Mouse (Mus musculus): Measurements from ENCODE around the gene Baz2b. TPM values are rescaled to one million over a fixed set of nuclear protein-coding genes. Genes with fewer than 3 reads are reported as not detected.

Baz2b gene
- total RNA-seq, 2 experiments from 2014 or later: 23.4 to 27.8 TPM

DNA sequence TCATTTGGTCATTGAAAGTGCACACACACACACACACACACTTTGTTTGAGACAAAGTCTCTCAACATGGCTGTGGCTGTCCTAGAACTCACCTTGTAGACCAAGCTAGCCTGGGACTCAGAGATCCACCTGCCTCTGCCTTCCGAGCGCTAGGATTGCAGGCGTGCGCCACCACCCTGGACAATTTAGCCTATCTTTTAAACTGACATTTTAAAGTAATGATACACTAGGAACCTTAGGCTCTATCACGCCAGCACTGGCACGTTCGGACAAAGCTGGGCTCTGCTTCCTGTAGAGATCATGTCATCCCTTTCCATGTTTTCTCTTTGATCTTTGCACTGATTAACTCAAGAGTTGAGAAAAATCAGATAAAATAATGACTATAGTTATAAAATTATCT, 81.0 kb downstream of the Baz2b start:
- DNase-seq: no peak

DNA sequence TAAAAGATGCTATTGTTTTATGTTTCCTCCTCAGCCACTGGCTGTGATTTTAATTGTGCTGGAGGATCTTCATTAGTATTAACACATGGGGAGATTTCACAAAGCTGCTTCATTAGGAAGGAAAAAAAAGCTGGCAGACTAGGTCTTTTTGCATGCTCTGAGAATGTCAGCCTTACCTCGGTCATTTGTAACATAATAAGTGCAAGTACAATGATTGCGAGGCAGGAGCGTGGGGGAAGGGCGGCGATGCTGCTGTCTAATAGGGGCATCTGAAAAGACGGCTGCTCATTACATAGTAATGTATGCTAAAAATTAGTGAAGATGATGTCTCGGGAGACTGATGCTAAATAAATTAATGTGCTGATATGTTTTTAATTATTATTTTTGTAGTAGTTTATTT, 82.8 kb downstream of the Baz2b start:
- DNase-seq: no peak

DNA sequence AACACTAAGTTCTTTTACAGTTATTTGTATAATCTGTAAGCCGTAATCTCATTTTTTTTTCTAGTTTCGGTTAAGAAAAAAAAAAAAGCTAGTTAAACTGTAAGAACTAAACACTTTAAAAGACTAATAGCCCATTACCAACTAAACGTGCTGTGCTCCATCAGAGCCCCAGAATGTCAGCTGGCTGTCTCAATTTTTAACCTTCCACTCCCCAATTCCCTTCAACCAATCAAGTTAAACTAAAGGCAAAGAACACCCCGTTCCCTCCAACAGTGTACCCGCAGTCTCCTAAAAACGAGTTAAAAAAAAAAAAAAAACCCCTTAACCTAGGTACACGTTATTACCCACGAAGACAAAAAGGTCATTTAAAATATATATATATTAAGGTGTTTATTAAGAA, 83.3 kb downstream of the Baz2b start:
- no peak for DNase-seq

DNA sequence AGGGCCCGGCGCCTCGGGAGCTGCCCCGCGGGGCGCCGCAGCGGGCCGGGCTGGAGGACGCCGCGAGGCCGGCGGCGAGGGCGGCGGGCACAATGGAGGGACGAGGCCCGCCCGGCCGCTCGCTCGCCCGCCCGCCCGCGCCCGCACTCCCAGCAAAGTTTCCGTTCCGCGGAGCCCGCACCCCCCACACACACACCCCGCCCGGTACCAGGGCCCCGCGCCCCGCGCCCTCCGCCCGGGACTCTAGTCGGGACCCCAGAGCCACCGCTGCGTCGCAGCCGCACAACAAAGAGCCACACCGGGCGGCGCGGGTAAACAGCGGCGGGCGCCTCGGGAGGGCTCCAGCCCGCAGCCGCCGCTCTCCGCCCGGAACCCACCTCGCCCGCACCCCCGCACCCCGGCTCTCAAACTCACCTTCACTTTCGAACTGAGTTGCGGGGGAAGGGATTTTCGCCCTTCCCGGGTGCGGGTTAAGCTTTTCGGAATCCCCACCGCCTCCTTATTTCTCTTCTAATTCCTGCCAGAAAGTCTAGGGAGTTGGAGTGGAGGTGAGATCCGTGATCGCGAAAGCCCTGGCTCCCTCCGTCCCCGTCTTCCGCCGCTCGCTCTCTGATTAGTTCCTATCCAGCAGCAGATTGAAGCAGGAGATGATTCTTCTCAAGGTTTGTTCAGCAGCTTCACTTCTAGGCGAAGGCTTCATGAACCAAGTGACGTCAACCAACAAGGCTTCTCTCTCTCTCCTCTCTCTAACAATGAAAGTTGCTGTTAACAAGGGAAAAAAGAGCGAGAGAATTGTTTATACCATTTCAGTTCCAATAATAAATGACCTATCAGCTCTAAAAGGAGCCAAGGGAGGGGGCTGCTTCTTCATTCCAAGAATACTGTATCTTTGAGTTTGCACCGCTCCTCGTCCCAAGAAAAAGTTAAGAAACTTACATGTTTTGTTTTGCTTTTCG, 84.3 kb downstream of the Baz2b start:
- peak; percentile 57 for DNase-seq

DNA sequence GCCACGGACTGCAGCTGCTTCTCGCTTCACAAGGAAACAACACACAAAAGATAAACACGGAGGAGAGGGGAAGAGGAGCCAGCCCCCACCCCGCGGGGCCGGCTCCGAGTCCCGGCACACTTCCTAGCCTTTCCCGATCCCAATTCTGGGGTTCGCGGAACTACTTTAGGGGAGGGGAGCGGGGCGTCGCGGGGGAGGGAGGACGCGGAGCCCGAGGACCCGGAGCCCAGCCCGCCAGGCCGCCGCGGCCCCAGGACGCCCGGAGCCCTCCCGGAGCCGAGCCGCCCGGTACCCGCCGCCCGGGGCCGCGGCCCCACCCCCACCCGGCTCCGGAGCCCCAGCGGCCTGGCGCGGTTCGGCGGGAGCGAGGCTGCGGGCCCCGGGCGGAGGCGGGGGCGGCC, 85.0 kb downstream of the Baz2b start:
- peak; percentile 70 for DNase-seq

DNA sequence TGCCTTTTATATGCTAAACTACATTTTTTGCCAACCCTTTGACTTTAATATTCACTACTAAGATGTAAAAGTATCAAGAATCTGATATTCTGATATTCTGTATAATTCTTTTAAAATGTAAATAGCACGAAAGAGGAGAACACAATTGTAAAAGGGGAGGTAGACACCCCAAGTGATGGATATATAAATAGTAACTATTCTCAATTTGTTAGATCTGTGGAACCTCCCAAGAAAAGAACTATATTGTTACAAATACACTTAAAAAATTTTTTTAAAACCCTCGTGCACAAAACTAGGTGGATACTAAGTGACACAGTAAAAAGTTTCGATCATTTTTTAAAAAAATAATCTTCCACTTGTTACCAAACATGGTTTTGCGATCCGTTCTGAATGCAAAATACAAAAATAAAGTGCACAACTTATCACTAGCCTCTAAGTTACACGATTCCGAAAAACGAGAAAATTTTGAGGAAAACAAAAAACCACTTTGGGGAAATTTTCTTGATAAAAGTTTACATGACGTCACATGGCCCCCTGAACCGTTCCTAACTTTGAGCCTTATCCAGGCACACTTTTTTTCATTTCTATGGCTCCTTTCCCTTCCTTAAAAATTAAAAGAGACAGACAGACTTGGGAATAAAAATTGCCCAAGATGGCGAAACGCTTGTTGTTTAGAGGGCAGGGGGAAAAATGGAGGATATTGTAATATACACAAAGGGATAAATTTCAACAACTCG, 85.6 kb downstream of the Baz2b start:
- no peak for DNase-seq

DNA sequence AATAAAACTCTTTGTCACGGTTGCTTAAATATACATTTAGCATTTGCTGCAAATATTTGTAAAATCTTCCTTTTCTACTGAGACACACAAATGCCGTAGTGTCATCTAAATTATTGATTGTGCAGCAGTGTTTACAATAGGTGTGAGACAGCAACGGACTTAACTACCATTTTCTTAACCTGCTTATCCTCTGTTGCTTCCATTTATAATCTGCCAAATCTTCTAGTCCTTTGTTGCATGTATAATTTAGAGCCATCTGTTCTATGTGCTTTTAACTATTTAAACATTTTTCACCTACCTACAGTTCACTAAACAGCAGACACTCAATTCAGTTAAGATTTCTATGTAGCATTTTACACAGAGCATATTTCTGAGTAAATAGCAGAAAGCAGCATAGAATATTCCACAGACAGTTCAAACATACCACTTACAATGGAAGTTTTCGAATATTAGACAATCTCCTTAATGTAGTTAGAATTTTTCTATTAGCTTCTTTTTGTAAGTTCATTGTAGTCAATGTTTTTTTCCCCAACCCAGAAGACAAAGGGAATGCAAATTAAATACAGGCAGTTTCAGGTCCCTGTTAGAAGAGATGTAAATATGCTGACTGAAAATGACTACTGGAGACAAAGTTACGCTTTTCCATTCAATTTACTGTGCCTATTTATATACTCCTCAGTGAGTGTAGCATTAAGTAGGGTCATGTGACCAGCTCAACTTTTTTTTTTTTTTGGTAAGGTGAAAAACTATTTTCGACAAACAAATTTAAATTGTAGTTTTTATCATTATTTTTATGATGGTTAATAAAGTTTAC, 86.4 kb downstream of the Baz2b start:
- no peak for DNase-seq

DNA sequence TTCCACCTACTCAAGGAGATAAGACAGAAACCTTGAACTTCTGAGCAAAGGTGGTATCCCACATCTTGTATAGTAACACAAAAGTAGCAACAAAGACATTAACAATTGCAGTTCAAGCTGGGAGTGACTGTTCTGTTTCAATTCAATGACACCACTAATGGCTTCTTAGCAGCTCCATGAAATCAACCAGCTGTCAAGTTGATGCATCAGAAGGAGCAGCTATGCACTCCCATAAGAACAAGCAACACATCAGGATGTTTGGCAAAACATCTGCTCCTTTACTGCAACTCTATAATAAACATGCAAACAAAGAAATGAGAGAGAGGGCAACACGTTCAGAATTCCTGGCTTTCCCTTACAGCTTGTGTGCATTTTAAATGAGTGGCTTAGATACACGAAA, 87.5 kb downstream of the Baz2b start:
- no peak for DNase-seq

DNA sequence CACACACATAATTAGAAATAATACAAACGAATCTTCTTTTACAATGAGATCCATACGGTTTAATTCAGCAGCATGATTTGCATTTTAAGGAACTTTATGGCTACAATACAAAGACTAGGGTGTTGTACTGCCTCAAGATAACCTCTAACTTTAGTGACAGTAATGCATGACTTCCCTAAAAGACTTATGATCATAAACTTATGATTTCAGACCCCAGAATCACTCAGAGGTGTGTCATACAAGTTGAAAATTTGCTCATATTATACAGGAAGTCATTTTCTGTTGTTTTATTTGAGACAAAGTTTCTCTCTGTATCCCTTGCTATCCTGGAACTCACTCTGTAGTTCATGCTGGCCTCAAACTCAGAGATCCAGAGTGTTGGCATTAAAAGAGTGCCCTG, 89.0 kb downstream of the Baz2b start:
- no peak for DNase-seq

DNA sequence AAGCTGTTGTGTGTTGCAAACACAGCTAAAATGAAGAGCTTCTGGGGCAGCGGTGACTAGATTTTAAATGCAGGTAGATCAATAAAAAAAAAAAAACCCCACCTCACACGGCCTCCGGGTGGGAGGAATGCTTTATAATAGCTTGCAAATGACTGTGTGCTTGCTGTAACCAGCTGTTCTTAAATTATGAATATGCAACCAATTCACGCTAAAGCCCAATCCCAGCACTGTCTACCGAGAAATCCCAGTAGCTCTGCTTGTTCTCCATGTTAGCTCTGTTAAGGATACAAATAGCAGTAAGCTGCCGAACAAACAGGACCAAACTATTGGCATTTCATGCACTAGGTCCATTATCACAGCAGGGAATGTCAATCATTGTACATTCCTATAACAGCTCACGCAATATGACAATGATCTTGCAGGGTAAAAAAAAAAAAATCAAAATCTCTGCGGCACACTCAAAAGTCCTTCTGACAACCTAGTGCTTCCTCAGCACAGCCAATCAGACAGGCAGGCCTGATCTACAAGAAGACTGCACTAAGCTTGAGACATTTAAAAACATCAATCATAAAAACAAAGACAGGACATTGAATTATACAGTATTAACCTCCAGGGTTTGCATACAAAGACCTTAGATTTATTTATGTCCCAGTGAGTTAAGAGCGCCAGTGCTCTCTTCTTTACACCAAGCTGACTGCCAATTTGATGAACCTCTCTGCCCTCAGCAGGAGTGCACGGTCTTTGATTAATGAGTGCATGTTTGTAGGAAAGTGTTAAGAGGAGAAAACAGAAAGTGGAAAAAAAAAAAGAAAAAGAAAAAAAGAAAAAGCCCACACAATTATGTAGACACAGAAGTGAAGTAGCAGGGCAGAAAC, 90.7 kb downstream of the Baz2b start:
- no peak for DNase-seq

DNA sequence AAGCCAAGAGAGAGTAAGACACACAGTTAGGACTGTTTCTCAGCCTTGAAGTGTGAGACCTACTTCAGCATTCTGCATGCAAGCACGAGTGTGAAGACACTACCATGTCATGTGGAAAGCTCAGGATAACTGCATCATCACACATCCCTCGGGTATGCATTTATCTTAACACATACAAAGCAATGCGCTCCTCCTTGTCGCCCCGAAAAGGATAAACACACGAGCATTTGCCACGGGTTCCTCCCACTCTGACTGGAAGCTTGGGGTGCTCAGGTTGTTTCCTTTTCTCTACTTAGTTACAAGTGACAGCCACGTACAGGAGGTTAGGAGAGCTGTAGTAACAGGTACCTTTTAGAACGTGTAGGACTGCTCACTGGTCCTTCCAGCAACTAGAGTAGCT, 91.8 kb downstream of the Baz2b start:
- DNase-seq: no peak

DNA sequence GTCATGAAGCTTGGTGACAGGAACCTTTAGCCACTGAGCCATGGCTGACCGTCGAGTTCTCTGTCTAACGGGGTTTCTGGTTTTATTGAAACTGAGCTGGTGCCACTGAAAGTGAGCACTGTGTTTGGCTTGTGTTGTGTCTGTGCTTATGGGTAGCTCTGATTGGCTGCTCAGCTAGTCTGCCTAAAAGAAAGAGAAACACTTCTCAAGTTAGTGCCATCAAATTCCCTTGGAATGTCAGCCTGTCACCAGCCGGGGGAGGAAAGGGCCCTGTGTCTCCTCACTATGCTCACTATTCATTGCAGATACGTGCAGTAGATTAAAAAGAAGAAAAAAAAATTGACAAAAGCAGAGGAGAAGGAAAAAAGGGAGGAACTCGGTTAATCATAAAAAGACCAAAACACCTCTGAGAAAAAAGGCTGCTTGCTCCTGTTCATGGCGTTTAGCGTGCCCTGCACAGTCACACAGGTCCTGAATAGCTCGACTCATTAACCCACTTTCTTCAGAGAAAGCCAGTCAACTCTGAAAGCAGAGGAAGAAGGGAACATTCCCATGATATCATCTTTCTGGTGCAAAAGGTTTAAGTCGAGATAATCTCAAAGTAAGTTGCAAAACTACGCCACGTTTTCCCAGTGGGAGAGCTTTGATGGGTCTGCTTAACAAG, 93.6 kb downstream of the Baz2b start:
- DNase-seq: no peak

DNA sequence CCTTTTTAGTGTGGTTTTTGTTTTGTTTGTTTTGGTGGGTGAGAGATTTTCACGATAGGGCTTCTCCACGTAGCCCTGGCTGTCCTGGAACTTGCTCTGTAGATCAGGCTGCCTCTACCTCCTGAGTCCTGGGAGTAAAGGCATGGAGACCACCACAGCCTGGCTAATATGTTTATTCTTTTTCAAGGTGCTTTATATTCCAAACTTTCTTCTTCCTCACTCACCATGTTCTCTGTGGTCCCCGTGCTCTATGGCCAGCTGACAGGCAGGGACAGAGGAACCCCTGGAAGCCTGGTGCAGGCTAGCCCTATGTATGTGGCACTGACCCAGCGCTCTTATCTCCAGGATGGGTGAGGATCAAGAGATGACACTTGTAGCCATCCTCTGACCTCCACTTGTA, 94.7 kb downstream of the Baz2b start:
- DNase-seq: no peak

DNA sequence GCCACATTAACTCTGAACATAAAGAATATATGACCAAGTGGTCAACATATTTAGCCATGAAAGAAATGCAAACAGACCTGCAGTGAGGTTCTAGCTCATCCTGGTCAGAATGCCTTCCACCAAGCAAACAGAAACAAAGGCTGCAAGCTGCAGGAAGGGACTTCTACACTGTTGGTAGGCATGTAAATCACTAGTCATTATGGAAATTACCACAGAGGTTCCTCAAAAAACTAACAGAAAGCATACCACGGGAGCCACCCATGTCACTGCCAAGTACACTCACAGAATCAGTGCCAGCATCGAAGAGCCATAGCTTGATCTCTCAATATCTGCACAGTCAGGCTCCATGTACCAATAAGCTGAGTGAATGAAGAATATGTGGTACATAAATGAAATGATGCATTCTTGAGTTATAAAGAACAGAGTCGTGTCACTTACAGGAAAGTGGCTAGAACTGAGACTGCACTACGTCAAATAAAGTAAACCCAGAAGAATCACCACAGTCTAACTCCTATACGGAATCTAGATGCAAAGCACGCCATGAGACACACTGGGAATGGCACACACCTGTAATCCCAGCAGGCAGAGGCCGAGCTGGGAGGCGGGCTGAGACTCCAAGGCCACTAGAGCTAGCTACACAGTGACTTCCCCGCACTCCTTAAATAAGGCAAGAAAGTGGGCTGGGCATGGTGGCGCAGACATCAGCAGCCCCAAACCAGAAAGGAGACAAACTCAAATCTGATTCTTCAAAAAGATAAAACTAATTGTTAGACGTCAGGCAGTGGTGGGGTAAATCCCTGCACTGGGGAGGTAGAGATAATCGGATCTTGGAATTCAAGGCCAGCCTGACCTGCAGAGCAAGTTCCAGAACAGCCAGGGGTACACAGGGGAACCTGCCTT, 95.7 kb downstream of the Baz2b start:
- DNase-seq: no peak

DNA sequence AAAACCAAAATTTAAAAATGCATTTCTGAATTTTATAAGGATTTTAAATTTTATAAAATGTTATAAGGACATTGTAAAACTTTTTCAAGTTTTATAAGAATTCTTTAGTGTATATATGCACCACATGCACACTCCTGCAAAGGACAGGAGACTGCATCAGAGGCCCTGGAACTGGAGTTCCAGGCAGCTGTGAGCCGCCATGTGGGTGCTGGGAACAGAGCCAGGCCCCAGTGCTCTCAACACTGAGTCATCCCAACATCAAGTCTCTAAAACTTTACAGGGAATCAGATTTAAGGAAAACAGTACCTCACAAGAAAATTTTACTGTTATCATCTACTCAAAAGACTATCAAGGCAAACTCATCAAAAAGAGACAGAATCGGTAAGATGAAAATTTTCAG, 97.5 kb downstream of the Baz2b start:
- no peak for DNase-seq

DNA sequence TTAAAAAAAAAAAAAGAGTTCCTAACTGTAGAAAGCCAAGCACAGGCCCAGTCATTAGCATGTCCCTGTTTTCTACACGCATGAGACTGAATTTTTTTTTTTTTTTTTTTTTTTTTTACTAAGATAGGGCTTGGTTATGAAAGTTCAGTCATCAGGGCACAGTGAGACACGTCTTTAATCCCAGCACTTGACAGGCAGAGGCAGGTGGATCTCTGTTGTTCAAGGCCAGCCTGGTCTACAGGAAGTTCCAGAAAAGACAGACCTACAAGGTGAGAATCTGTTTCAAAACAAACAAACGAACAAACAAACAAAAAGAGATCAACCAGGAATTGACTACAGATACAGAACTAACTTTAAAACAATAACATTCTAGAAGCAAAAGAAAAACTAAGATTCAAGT, 100.6 kb downstream of the Baz2b start:
- no peak for DNase-seq

DNA sequence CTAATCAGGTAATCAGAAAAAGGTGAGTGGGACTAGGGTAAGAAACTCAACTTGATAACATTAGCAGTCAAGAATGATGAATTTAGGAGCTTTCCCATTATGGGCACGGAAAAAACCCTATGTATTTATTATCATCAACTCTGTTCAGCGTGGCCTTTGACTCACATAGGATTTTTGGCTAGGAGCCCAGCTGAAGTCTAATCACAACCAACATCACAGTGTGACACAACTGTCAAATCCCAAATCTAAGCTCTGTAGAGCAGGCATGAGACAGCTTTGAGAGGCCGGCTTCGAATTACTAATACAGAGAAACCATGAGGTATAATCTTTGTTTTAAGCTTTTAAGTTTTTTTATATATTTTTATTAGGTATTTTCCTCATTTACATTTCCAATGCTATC, 113.0 kb downstream of the Baz2b start:
- no peak for DNase-seq

DNA sequence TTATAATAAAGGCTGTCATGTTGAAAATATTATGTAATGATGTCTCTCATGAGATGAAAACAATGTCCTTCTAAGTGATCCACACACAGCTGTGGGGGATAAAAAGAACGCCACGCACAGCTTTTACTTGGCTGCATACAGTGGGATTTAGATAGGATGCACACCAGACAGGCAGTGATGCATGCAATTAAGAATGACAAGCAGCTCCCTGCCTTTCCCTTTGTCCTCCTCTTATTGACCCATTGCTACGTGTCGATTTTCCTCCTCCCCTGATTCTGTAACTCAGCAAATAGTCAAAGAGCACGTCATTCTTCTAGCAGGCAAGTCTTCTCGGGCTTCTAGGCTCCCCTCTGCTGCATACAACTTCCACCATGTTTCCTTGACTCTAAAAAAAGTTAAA, 119.4 kb downstream of the Baz2b start:
- DNase-seq: no peak

DNA sequence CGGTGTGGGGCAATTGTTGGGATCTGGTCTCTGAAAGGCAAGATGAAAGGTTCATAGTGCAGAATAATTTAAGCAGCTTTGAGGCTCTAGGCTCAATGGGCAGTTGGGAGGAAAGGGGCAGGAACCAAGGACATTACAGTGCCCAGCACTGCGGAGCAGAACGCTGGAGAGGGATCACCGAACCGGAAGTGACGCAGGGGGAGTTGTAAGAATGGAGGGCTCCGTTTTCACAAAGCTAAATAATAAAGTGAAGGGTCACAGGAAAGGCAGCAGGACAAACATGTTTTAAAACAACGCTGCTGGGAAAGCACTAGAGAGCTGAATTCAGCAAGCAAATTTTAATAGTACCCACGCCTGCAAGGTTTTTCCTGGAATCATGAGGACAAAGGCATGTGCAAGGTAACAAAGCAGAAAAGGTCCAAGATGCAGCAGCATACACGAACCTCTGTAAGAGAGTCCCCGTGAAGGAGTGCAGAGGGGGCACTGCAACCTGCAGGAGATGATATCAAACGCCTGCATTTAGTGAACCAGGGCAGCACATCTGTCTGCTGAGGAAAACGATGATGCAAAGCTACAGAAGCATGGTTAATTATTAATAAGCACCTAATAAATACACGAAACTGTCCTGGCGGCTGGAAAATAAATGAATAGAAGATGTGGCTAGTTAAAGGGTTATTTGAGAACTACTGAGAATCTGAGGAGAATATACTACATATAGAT, 120.0 kb downstream of the Baz2b start:
- no peak for DNase-seq

All from gastrocnemius, postnatal 25 days (tissue).